Mouse (Mus musculus) cerebellum, adult 2 months (tissue): ENCODE measurements around the gene Bcl6. TPM values are rescaled to one million over a fixed set of nuclear protein-coding genes. Genes with fewer than 3 reads are reported as not detected.

Source experiments
- DNase-seq, 2 experiments: peaks; one replicate each; pipeline ENCODE4 v3.0.0; 2021
- H3K27ac ChIP-seq: fragments of 200-500 bp; 2 replicates; pipeline ENCODE4 v1.5.1; 2012; ENCODE audit warnings: low read length, control low read depth, inconsistent platforms; ENCODE audit not compliant: insufficient read depth
- H3K27me3 ChIP-seq: fragments of 200-500 bp; 2 replicates; pipeline ENCODE4 v1.6.1; 2012; ENCODE audit warnings: inconsistent platforms, mild to moderate bottlenecking, low read length, moderate library complexity; ENCODE audit not compliant: control insufficient read depth, insufficient read depth
- H3K4me1 ChIP-seq: fragments of 200-500 bp; 2 replicates; pipeline ENCODE4 v1.6.1; 2011; ENCODE audit warnings: low read length; ENCODE audit not compliant: control insufficient read depth, insufficient read depth
- H3K4me3 ChIP-seq: fragments of 200-500 bp; replicated peaks from 2 replicates; pipeline ENCODE3; 2011; ENCODE audit warnings: mild to moderate bottlenecking, low read depth, low read length, control low read depth; ENCODE audit not compliant: insufficient read depth
- CTCF ChIP-seq: fragments of 200-500 bp; IDR thresholded peaks from 2 replicates; pipeline ENCODE4 v1.5.1; 2011; ENCODE audit warnings: low read depth, mild to moderate bottlenecking, control low read depth, low read length, moderate library complexity, borderline replicate concordance; ENCODE audit not compliant: insufficient read depth
- POLR2A ChIP-seq: fragments of 200-500 bp; IDR thresholded peaks from 2 replicates; pipeline ENCODE4 v1.6.1; 2011; ENCODE audit warnings: low read length, control low read depth, borderline replicate concordance; ENCODE audit not compliant: insufficient read depth
- WGBS: fragments of 180-500 bp; shearing (Covaris S2); methylation state at CpG from one replicate; pipeline ENCODE4 v1.1.7; 2018; 5-methylcytosine and 5-hydroxymethylcytosine counted together
- polyA plus RNA-seq: library from polyadenylated mRNA; depleted of rRNA; stranded (reverse); fragments of >200 nt; gene quantifications from 2 replicates; pipeline ENCODE4 v1.2.3, GENCODE M21; 2012

Gene Bcl6
- polyA plus RNA-seq, 1 experiment, result 30.8 TPM

GRCm38 (mm10) chr16:24021722-24022121 lies 33.1 kb upstream of the Bcl6 start:
- DNase-seq, result no peak
- H3K4me3 ChIP-seq, result no peak overlapping the region
- no peak overlapping the region for H3K27ac ChIP-seq
- 82% methylated on average over 1 of the region's 1 CpGs for WGBS
- no peaks in the 10 kb centered on the region for H3K4me1 ChIP-seq
- H3K27me3 ChIP-seq, result no peaks in the 10 kb centered on the region
- TF ChIP-seq CTCF (no peak), POLR2A (no peak)

DNA sequence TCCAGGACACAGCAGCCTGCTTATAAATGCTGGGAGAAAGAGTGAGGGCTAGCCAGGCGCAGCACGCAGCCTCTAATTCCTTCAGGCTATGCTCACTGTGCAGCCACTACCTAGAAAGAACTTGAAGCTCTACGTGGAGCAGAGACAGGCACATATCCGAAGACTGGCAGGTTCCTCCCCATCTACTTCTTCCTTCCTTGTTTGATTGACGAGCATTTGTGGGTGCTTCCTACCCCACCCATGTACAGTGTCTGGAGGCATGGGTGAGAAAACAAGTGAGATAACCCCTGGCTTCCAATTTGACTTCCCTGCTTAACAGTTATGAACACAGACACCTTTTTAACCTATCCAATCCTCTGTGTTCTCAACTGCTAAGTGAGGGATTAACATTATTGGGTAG lies 28.1 kb upstream of the Bcl6 start:
- 75% methylated on average over 5 of the region's 5 CpGs for WGBS
- no peak for TF ChIP-seq POLR2A
- no peak for TF ChIP-seq CTCF
- DNase-seq, result no peak
- no peaks in the 10 kb centered on the region for H3K4me1 ChIP-seq
- H3K27ac ChIP-seq, result no peak overlapping the region
- H3K4me3 ChIP-seq, result no peak overlapping the region
- no peaks in the 10 kb centered on the region for H3K27me3 ChIP-seq

GRCm38 (mm10) chr16:24016273-24016672 lies 27.6 kb upstream of the Bcl6 start:
- no peak overlapping the region for H3K27ac ChIP-seq
- WGBS, result 35% methylated on average over 6 of the region's 6 CpGs

DNA sequence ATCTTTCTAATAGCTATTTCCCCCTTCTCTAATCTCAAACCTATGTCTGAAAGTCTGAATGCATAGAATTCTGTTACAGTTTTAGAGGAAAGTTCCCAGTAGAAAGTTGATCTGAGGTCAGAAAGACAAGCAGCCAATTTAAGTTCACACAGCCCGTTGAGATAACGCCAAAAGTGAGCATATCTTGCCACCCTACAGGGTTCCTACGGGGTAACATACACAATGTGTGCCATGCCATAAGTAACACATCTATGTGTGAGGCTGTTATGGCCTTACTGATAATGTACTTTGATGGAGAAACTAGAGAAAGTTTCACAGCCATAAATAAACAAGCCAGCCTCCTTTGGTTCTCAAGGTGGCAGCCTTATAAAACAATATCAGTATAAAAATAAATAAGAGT lies 25.7 kb upstream of the Bcl6 start:
- H3K27ac ChIP-seq, result no peak overlapping the region
- no peak for DNase-seq
- no peak overlapping the region for H3K4me3 ChIP-seq
- H3K4me1 ChIP-seq, result no peaks in the 10 kb centered on the region
- no peaks in the 10 kb centered on the region for H3K27me3 ChIP-seq
- WGBS, result 83% methylated on average over 3 of the region's 3 CpGs
- TF ChIP-seq POLR2A (no peak), CTCF (no peak)

More at GRCm38 (mm10) chr16:24016273-24016672, 27.6 kb upstream of the Bcl6 start:
- no peak for DNase-seq
- no peaks in the 10 kb centered on the region for H3K4me1 ChIP-seq
- no peak overlapping the region for H3K4me3 ChIP-seq
- no peak for TF ChIP-seq POLR2A
- no peak for TF ChIP-seq CTCF
- H3K27me3 ChIP-seq, result no peaks in the 10 kb centered on the region

DNA sequence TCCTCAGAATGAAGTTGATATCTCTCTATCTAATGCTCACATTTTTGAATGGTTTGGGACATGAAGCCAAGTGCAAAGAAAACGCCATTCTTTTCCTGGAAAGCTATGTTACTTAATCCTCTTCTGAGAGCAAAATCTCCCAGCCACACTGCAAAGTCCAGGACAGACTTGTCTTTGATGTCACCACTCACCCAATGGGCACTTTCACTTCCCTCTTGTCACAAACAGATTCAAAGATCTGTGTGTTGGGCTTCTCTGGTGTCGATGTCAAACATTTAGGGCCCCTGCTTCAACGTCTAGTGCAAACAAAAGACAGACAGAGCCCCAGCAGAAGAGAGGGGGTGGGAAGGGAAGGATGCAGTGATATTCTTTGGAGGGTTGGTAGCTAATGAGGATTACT lies 23.4 kb upstream of the Bcl6 start:
- 71% methylated on average over 3 of the region's 3 CpGs for WGBS
- H3K27ac ChIP-seq, result no peak overlapping the region
- no peak for TF ChIP-seq CTCF
- no peak for TF ChIP-seq POLR2A
- H3K27me3 ChIP-seq, result no peaks in the 10 kb centered on the region
- H3K4me3 ChIP-seq, result no peak overlapping the region
- no peak for DNase-seq
- H3K4me1 ChIP-seq, result no peaks in the 10 kb centered on the region

GRCm38 (mm10) chr16:24011306-24011705 lies 22.7 kb upstream of the Bcl6 start:
- H3K27me3 ChIP-seq, result no peaks in the 10 kb centered on the region
- no peak for TF ChIP-seq POLR2A
- TF ChIP-seq CTCF, result no peak
- H3K4me1 ChIP-seq, result no peaks in the 10 kb centered on the region
- no peak for DNase-seq
- no peak overlapping the region for H3K4me3 ChIP-seq
- no peak overlapping the region for H3K27ac ChIP-seq
- 86% methylated on average over 3 of the region's 3 CpGs for WGBS

GRCm38 (mm10) chr16:24009891-24010290 lies 21.2 kb upstream of the Bcl6 start:
- H3K27ac ChIP-seq, result no peak overlapping the region
- DNase-seq, result no peak
- WGBS, result 95% methylated on average over 2 of the region's 2 CpGs
- no peaks in the 10 kb centered on the region for H3K4me1 ChIP-seq
- no peak overlapping the region for H3K4me3 ChIP-seq
- TF ChIP-seq CTCF (no peak), POLR2A (no peak)
- H3K27me3 ChIP-seq, result no peaks in the 10 kb centered on the region; the same call in 1 of the 2 replicates

DNA sequence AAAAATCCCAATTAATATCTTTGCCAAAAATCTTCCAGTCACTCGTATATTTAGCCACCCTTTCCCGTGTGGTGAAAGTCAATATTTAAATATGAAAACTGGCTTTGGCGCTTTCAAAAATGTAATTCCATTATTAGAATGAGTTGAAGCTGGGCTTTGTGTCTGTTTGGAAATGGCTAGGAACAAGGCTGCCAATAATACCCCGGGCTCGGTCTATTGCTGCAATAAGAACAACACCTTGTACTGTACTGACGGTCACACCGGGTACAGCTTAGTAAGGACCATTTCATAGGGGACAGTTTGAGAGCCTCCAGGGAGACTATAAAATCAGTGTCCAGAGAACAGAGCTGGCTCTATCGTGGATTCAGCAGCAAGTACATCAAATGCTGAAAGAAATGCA lies 17.3 kb upstream of the Bcl6 start:
- Histone ChIP-seq H3K4me1 (no peaks in the 10 kb centered on the region), H3K4me3 (no peak overlapping the region), H3K27ac (no peak overlapping the region), H3K27me3 (no peaks in the 10 kb centered on the region; the same call in 1 of the 2 replicates)
- 75% methylated on average over 8 of the region's 8 CpGs for WGBS
- TF ChIP-seq CTCF (no peak), POLR2A (no peak)
- DNase-seq, result no peak
